Comparison of ENCODE assay signal across 14 mouse cellular contexts in genomic region chr5:28373498-28374427, GRCm38 (mm10). TPM values are rescaled to one million over a fixed set of nuclear protein-coding genes. Genes with fewer than 3 reads are reported as not detected.
DNase-seq lines count a peak whose midpoint lies in the region; ATAC-seq lines count a peak whose summit lies in the region.
"Had no signal": no experiment of that assay in that cellular context is flagged by ENCODE, and none has a peak within 500 bp of the region (broad histone marks: within the 10 kb centered on the region; RNA-seq: fewer than 3 reads in every experiment).

No protein-coding gene starts in this region.

- WGBS in hindbrain, embryonic 14.5 days, result 60% methylated on average over 2 of the region's 2 CpGs
- WGBS in hindbrain, embryonic 11.5 days, result 76% methylated on average over 2 of the region's 2 CpGs
- WGBS in midbrain, embryonic 13.5 days, result 68% methylated on average over 2 of the region's 2 CpGs
- 88% methylated on average over 2 of the region's 2 CpGs for WGBS in midbrain, embryonic 11.5 days
- WGBS in intestine, embryonic 15.5 days, result 58% methylated on average over 2 of the region's 2 CpGs

- H3K9me3 ChIP-seq in hindbrain, embryonic 14.5 days (ENCODE audit: control insufficient read depth, low read length), result no peaks in the 10 kb centered on the region
- no peaks in the 10 kb centered on the region for H3K9me3 ChIP-seq in hindbrain, embryonic 11.5 days (ENCODE audit: control insufficient read depth, low read length)
- no peaks in the 10 kb centered on the region for H3K9me3 ChIP-seq in midbrain, embryonic 13.5 days
- no peaks in the 10 kb centered on the region for H3K9me3 ChIP-seq in midbrain, embryonic 11.5 days (ENCODE audit: control insufficient read depth, low read length)
- no peaks in the 10 kb centered on the region for H3K9me3 ChIP-seq in intestine, embryonic 15.5 days
- H3K9me3 ChIP-seq: heart, embryonic 13.5 days had no signal

- peaks cover 25% of the 10 kb centered on the region for H3K36me3 ChIP-seq in hindbrain, embryonic 14.5 days (replicated peaks; ENCODE audit: control insufficient read depth, insufficient read depth)
- H3K36me3 ChIP-seq in hindbrain, embryonic 11.5 days (ENCODE audit: control insufficient read depth, insufficient read depth, low read length), result no peaks in the 10 kb centered on the region
- peaks cover 30% of the 10 kb centered on the region for H3K36me3 ChIP-seq in midbrain, embryonic 13.5 days
- no peaks in the 10 kb centered on the region; the same call in 1 of the 2 replicates for H3K36me3 ChIP-seq in midbrain, embryonic 11.5 days (ENCODE audit: control insufficient read depth, insufficient read depth, low read length)
- H3K36me3 ChIP-seq in intestine, embryonic 15.5 days, result no peaks in the 10 kb centered on the region

- no peak overlapping the region for H3K9ac ChIP-seq in hindbrain, embryonic 14.5 days
- no peak overlapping the region for H3K9ac ChIP-seq in hindbrain, embryonic 11.5 days (ENCODE audit: low read depth, low read length)
- no peak overlapping the region for H3K9ac ChIP-seq in midbrain, embryonic 13.5 days (replicated peaks)
- H3K9ac ChIP-seq in midbrain, embryonic 11.5 days (ENCODE audit: low read length), result no peak overlapping the region
- H3K9ac ChIP-seq in intestine, embryonic 15.5 days, result no peak overlapping the region
- H3K9ac ChIP-seq: heart, embryonic 13.5 days had no signal

- no peak overlapping the region for H3K4me3 ChIP-seq in hindbrain, embryonic 14.5 days (replicated peaks; ENCODE audit: low read length)
- H3K4me3 ChIP-seq in hindbrain, embryonic 11.5 days (ENCODE audit: low read depth, low read length), result no peak overlapping the region
- no peak overlapping the region for H3K4me3 ChIP-seq in midbrain, embryonic 13.5 days (replicated peaks)
- no peak overlapping the region for H3K4me3 ChIP-seq in midbrain, embryonic 11.5 days (ENCODE audit: low read depth, low read length)
- no peak overlapping the region for H3K4me3 ChIP-seq in intestine, embryonic 15.5 days (replicated peaks)
- H3K4me3 ChIP-seq: heart, embryonic 13.5 days had no signal

- no peak for DNase-seq in hindbrain, embryonic 14.5 days (ENCODE audit: low spot score)
- no peak for DNase-seq in hindbrain, embryonic 11.5 days (ENCODE audit: low spot score)
- no peak for DNase-seq in midbrain, embryonic 11.5 days (ENCODE audit: low spot score, missing footprints)
- peak; percentile 17 for DNase-seq in yolk sac, embryonic 10.5 days (ENCODE audit: low spot score)
- no peak for DNase-seq in layer of hippocampus, adult 9-11 months
- DNase-seq: cerebellum, adult 9-11 months; gastrocnemius, postnatal 14 days; heart, adult 18-20 months; layer of hippocampus, postnatal 36 days; retina, postnatal 1 day had no signal

- no peaks in the 10 kb centered on the region; the same call in 1 of the 2 replicates for H3K4me1 ChIP-seq in hindbrain, embryonic 14.5 days (replicated peaks; ENCODE audit: control insufficient read depth, insufficient read depth, low read length)
- no peaks in the 10 kb centered on the region for H3K4me1 ChIP-seq in hindbrain, embryonic 11.5 days (replicated peaks; ENCODE audit: control insufficient read depth, insufficient read depth, low read length)
- peaks cover 24% of the 10 kb centered on the region for H3K4me1 ChIP-seq in midbrain, embryonic 13.5 days (replicated peaks)
- no peaks in the 10 kb centered on the region for H3K4me1 ChIP-seq in midbrain, embryonic 11.5 days (ENCODE audit: control insufficient read depth, insufficient read depth, low read length)
- H3K4me1 ChIP-seq in intestine, embryonic 15.5 days (replicated peaks), result no peaks in the 10 kb centered on the region
- H3K4me1 ChIP-seq: heart, embryonic 13.5 days had no signal

- H3K27me3 ChIP-seq in hindbrain, embryonic 14.5 days (ENCODE audit: control insufficient read depth, insufficient read depth, low read length), result no peaks in the 10 kb centered on the region
- H3K27me3 ChIP-seq in hindbrain, embryonic 11.5 days (ENCODE audit: control insufficient read depth, insufficient read depth, low read length), result no peaks in the 10 kb centered on the region
- H3K27me3 ChIP-seq in midbrain, embryonic 13.5 days, result no peaks in the 10 kb centered on the region
- H3K27me3 ChIP-seq in midbrain, embryonic 11.5 days (ENCODE audit: control insufficient read depth, insufficient read depth, low read length), result no peaks in the 10 kb centered on the region
- no peaks in the 10 kb centered on the region for H3K27me3 ChIP-seq in intestine, embryonic 15.5 days (replicated peaks)
- H3K27me3 ChIP-seq: heart, embryonic 13.5 days had no signal

- H3K4me2 ChIP-seq in hindbrain, embryonic 14.5 days (replicated peaks), result no peak overlapping the region
- H3K4me2 ChIP-seq in hindbrain, embryonic 11.5 days (replicated peaks; ENCODE audit: low read depth, low read length), result no peak overlapping the region
- no peak overlapping the region for H3K4me2 ChIP-seq in midbrain, embryonic 13.5 days (replicated peaks)
- no peak overlapping the region for H3K4me2 ChIP-seq in midbrain, embryonic 11.5 days
- H3K4me2 ChIP-seq in intestine, embryonic 15.5 days (replicated peaks), result no peak overlapping the region
- H3K4me2 ChIP-seq: heart, embryonic 13.5 days had no signal

- 0 out of 2 replicates have a peak, but pooled peaks have one; percentile 6 for ATAC-seq in hindbrain, embryonic 14.5 days (ENCODE audit: low FRiP score)
- no peak for ATAC-seq in hindbrain, embryonic 11.5 days (ENCODE audit: low FRiP score)
- ATAC-seq in midbrain, embryonic 13.5 days, result peak; percentile 68; the same call in 1 of the 2 replicates
- no peak for ATAC-seq in midbrain, embryonic 11.5 days (ENCODE audit: low FRiP score)
- ATAC-seq in intestine, embryonic 15.5 days, result peak; percentile 89
- ATAC-seq: lung, postnatal 0 days had no signal

- 0 out of 2 replicates have a peak overlapping the region, but pooled peaks have one; percentile 54 for H3K27ac ChIP-seq in hindbrain, embryonic 14.5 days
- H3K27ac ChIP-seq in hindbrain, embryonic 11.5 days (ENCODE audit: low read depth, low read length), result no peak overlapping the region
- peak overlapping the region; percentile 67 for H3K27ac ChIP-seq in midbrain, embryonic 13.5 days
- H3K27ac ChIP-seq in midbrain, embryonic 11.5 days (ENCODE audit: low read depth, low read length), result no peak overlapping the region
- H3K27ac ChIP-seq in intestine, embryonic 15.5 days, result no peak overlapping the region
- H3K27ac ChIP-seq: heart, embryonic 13.5 days had no signal

RNA-seq across cellular contexts. Expression of gene Rbm33, which starts 56.8 kb away (rescaled TPM):
- 20.2 and 22.5 TPM in 2 replicates for polyA plus RNA-seq in hindbrain, embryonic 14.5 days (2014; fragmentation: Nextera tagmentation; extraction: Ambion mirVana)
- polyA plus RNA-seq in hindbrain, embryonic 11.5 days (2014; fragmentation: Nextera tagmentation; extraction: Ambion mirVana), result 19.2 and 32.8 TPM in 2 replicates
- 21.0 and 24.3 TPM in 2 replicates for polyA plus RNA-seq in midbrain, embryonic 13.5 days (2015; fragmentation: Nextera tagmentation; extraction: Ambion mirVana)
- 21.3 and 22.8 TPM in 2 replicates for polyA plus RNA-seq in midbrain, embryonic 11.5 days (2014; fragmentation: Nextera tagmentation; extraction: Ambion mirVana)
- polyA plus RNA-seq in intestine, embryonic 15.5 days (2015; fragmentation: Nextera tagmentation; extraction: Ambion mirVana), result 9.9 and 10.0 TPM in 2 replicates

Comparison
In these comparisons a context has a peak if more than half of its experiments do, and no peak if none do; other contexts are left out.
1. ATAC-seq: peak in hindbrain, embryonic 14.5 days (single experiment), midbrain, embryonic 13.5 days (single experiment) and intestine, embryonic 15.5 days (single experiment); none in hindbrain, embryonic 11.5 days (single experiment) and midbrain, embryonic 11.5 days (single experiment).
2. H3K27ac ChIP-seq: peak in hindbrain, embryonic 14.5 days (single experiment) and midbrain, embryonic 13.5 days (single experiment); none in hindbrain, embryonic 11.5 days (single experiment), midbrain, embryonic 11.5 days (single experiment) and intestine, embryonic 15.5 days (single experiment).